In the genomic region with DNA sequence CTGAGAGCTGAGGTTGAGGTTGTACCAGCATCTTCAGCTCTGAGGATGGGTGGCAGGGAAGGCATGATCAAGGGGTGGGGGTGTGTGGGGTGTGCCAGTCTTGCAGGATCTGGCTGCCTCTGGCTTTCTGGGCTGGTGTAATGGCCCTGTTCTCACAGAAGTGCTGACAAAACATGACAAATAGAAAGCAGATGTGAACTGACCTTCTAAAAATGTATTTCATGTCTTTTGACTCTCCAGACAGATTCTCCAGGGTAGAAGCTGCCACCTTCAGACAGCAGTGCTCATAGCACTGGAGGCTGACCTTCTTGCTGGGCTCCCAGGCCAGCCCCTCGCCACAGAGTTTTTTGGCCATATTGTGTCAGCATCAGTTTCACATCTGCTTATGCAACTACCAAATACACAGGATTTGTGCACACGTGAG, we compare ENCODE assay signal across 18 mouse cellular contexts. TPM values are rescaled to one million over a fixed set of nuclear protein-coding genes. Genes with fewer than 3 reads are reported as not detected.
A peak's percentile ranks its signal among the peaks of the same experiment; 100 is the strongest.
DNase-seq lines count a peak whose midpoint lies in the region; ATAC-seq and TF ChIP-seq lines count a peak whose summit lies in the region.
"Had no signal": no experiment of that assay in that cellular context is flagged by ENCODE, and none has a peak within 500 bp of the region (broad histone marks: within the 10 kb centered on the region; RNA-seq: fewer than 3 reads in every experiment).

No protein-coding gene starts in this region.

- no peaks in the 10 kb centered on the region for H3K79me3 ChIP-seq in C2C12 (ENCODE audit: low read depth)

- peak; percentile 40; the same call in 1 of the 2 replicates for TF ChIP-seq CTCF in hindbrain, postnatal 0 days (IDR thresholded peaks at IDR 0.05; ENCODE audit: low read depth)
- peak; percentile 45 for TF ChIP-seq CTCF in C2C12 (IDR thresholded peaks at IDR 0.05; ENCODE audit: control insufficient read depth, insufficient read depth, insufficient read length)

- H3K36me3 ChIP-seq in hindbrain, postnatal 0 days (ENCODE audit: insufficient read depth, low read length), result no peaks in the 10 kb centered on the region
- no peaks in the 10 kb centered on the region for H3K36me3 ChIP-seq in hindbrain, embryonic 13.5 days
- H3K36me3 ChIP-seq in C2C12 (ENCODE audit: control insufficient read depth, insufficient read depth), result no peaks in the 10 kb centered on the region
- H3K36me3 ChIP-seq in intestine, embryonic 16.5 days (ENCODE audit: control insufficient read depth, insufficient read depth, low read length), result no peaks in the 10 kb centered on the region
- H3K36me3 ChIP-seq: forebrain, embryonic 15.5 days; liver, embryonic 15.5 days had no signal

- no peak overlapping the region for H3K9ac ChIP-seq in hindbrain, postnatal 0 days (replicated peaks; ENCODE audit: low read length)
- H3K9ac ChIP-seq in hindbrain, embryonic 13.5 days, result no peak overlapping the region
- H3K9ac ChIP-seq in intestine, embryonic 16.5 days (ENCODE audit: low read depth, low read length), result no peak overlapping the region
- H3K9ac ChIP-seq: forebrain, embryonic 15.5 days; liver, embryonic 15.5 days had no signal

- H3K4me2 ChIP-seq in hindbrain, postnatal 0 days (ENCODE audit: low read depth, low read length), result no peak overlapping the region
- no peak overlapping the region for H3K4me2 ChIP-seq in hindbrain, embryonic 13.5 days
- H3K4me2 ChIP-seq in intestine, embryonic 16.5 days (ENCODE audit: low read depth, low read length), result no peak overlapping the region
- H3K4me2 ChIP-seq: forebrain, embryonic 15.5 days; liver, embryonic 15.5 days had no signal

- H3K27ac ChIP-seq in hindbrain, postnatal 0 days, result no peak overlapping the region
- no peak overlapping the region for H3K27ac ChIP-seq in hindbrain, embryonic 13.5 days
- H3K27ac ChIP-seq in intestine, embryonic 16.5 days (ENCODE audit: low read length), result peak overlapping the region; percentile 68
- H3K27ac ChIP-seq: forebrain, embryonic 15.5 days; left cerebral cortex, adult 2 months; liver, embryonic 15.5 days had no signal

- no peak for DNase-seq in hindbrain, postnatal 0 days (ENCODE audit: low spot score)
- DNase-seq in embryo, embryonic 10.5 days (ENCODE audit: low spot score), result peak; percentile 73
- no peak for DNase-seq in right cerebral cortex, postnatal 25 days
- no peak for DNase-seq in gastrocnemius, postnatal 10 days
- no peak for DNase-seq in cerebellum, postnatal 4 days (ENCODE audit: low spot score in 2 of 2)
- DNase-seq: adrenal gland, postnatal 10 days; cerebellum, adult 8-10 months; kidney, postnatal 14 days had no signal

- H3K27me3 ChIP-seq in hindbrain, postnatal 0 days (ENCODE audit: insufficient read depth, low read length), result no peaks in the 10 kb centered on the region
- no peaks in the 10 kb centered on the region for H3K27me3 ChIP-seq in hindbrain, embryonic 13.5 days
- H3K27me3 ChIP-seq in C2C12 (ENCODE audit: control insufficient read depth, insufficient read depth, insufficient read length), result no peaks in the 10 kb centered on the region
- no peaks in the 10 kb centered on the region for H3K27me3 ChIP-seq in intestine, embryonic 16.5 days (replicated peaks; ENCODE audit: control insufficient read depth, insufficient read depth, low read length)
- H3K27me3 ChIP-seq: forebrain, embryonic 15.5 days; liver, embryonic 15.5 days had no signal

- no peak for ATAC-seq in hindbrain, postnatal 0 days
- no peak for ATAC-seq in hindbrain, embryonic 13.5 days (ENCODE audit: low FRiP score)
- ATAC-seq in intestine, embryonic 16.5 days, result peak; percentile 22
- ATAC-seq: forebrain, embryonic 15.5 days had no signal

- H3K79me2 ChIP-seq in C2C12 (ENCODE audit: control insufficient read depth, insufficient read depth), result no peaks in the 10 kb centered on the region

- no peaks in the 10 kb centered on the region for H3K4me1 ChIP-seq in hindbrain, postnatal 0 days (ENCODE audit: insufficient read depth, low read length)
- 0 out of 2 replicates have a peak, but pooled peaks cover 3% of the 10 kb centered on the region for H3K4me1 ChIP-seq in hindbrain, embryonic 13.5 days (replicated peaks)
- H3K4me1 ChIP-seq in intestine, embryonic 16.5 days (ENCODE audit: control insufficient read depth, insufficient read depth, low read length), result peaks cover 11% of the 10 kb centered on the region
- H3K4me1 ChIP-seq: forebrain, embryonic 15.5 days; liver, embryonic 15.5 days had no signal

- H3K9me3 ChIP-seq in hindbrain, postnatal 0 days (ENCODE audit: low read length), result no peaks in the 10 kb centered on the region
- no peaks in the 10 kb centered on the region for H3K9me3 ChIP-seq in hindbrain, embryonic 13.5 days
- no peaks in the 10 kb centered on the region for H3K9me3 ChIP-seq in intestine, embryonic 16.5 days (ENCODE audit: control insufficient read depth, low read length)
- H3K9me3 ChIP-seq: forebrain, embryonic 15.5 days; liver, embryonic 15.5 days had no signal

- no peak overlapping the region for H3K4me3 ChIP-seq in hindbrain, postnatal 0 days (ENCODE audit: low read length)
- no peak overlapping the region for H3K4me3 ChIP-seq in hindbrain, embryonic 13.5 days
- H3K4me3 ChIP-seq in C2C12 (ENCODE audit: insufficient read depth, poor library complexity, severe bottlenecking), result no peak overlapping the region
- no peak overlapping the region for H3K4me3 ChIP-seq in intestine, embryonic 16.5 days (ENCODE audit: low read length)
- H3K4me3 ChIP-seq: forebrain, embryonic 15.5 days; left cerebral cortex, adult 2 months; liver, embryonic 15.5 days had no signal

- H3ac ChIP-seq in C2C12 (ENCODE audit: control insufficient read depth, insufficient read length, low read depth), result no peak overlapping the region

- 77% methylated on average over 2 of the region's 2 CpGs for WGBS in hindbrain, postnatal 0 days
- WGBS in hindbrain, embryonic 13.5 days, result 86% methylated on average over 2 of the region's 2 CpGs
- WGBS in intestine, embryonic 16.5 days, result 74% methylated on average over 2 of the region's 2 CpGs

TF ChIP-seq in C2C12, 6 proteins besides CTCF, POLR2A, EP300 and RAD21:
- TF ChIP-seq USF1 (IDR thresholded peaks at IDR 0.05; ENCODE audit: low read depth) (no peak), MAX (IDR thresholded peaks at IDR 0.05) (no peak), MYOG (IDR thresholded peaks at IDR 0.05; ENCODE audit: control insufficient read depth, extremely low read depth, insufficient read length) (no peak), MYOD1 (IDR thresholded peaks at IDR 0.05; ENCODE audit: control insufficient read depth, insufficient read length, low read depth) (no peak), CEBPB (IDR thresholded peaks at IDR 0.05; ENCODE audit: low read depth) (no peak), FOSL1 (IDR thresholded peaks at IDR 0.05; ENCODE audit: insufficient read depth, low read length, poor library complexity, severe bottlenecking) (no peak)

RNA-seq across cellular contexts. Expression of gene Yeats4, which starts 20.7 kb away (rescaled TPM):
- 41.4 and 47.2 TPM in 2 replicates for total RNA-seq in hindbrain, postnatal 0 days (2014; rRNA removed)
- 83.4 and 85.4 TPM in 2 replicates for polyA plus RNA-seq in hindbrain, postnatal 0 days (2015; fragmentation: Nextera tagmentation; extraction: Ambion mirVana)
- 126 and 127 TPM in 2 replicates for polyA plus RNA-seq in hindbrain, embryonic 13.5 days (2015; fragmentation: Nextera tagmentation; extraction: Ambion mirVana)
- 40.8 TPM for polyA plus RNA-seq in C2C12 (2012; fragmentation: generic; extraction: Trizol)
- polyA plus RNA-seq in intestine, embryonic 16.5 days (2015; fragmentation: Nextera tagmentation; extraction: Ambion mirVana), result 52.2 and 54.8 TPM in 2 replicates
- total RNA-seq in gastrocnemius, postnatal 10 days (2021), result 10 to 100 TPM; 24.5 to 25.2 TPM

RNA-seq across cellular contexts. Expression of gene 9530003J23Rik, which starts 34.9 kb away (rescaled TPM):
- total RNA-seq in hindbrain, postnatal 0 days (2014; rRNA removed), result not detected in 2 replicates
- polyA plus RNA-seq in hindbrain, postnatal 0 days (2015; fragmentation: Nextera tagmentation; extraction: Ambion mirVana), result not detected in 2 replicates
- 0.16 TPM in 1 of 2 replicates, not detected in the other for polyA plus RNA-seq in hindbrain, embryonic 13.5 days (2015; fragmentation: Nextera tagmentation; extraction: Ambion mirVana)
- polyA plus RNA-seq in C2C12 (2012; fragmentation: generic; extraction: Trizol), result 0.07 TPM
- not detected in 2 replicates for polyA plus RNA-seq in intestine, embryonic 16.5 days (2015; fragmentation: Nextera tagmentation; extraction: Ambion mirVana)
- total RNA-seq in gastrocnemius, postnatal 10 days (2021), result not detected
- total RNA-seq: adrenal gland, postnatal 10 days; heart, postnatal 14 days; left cerebral cortex, adult 2 months; MEL had no signal
- polyA plus RNA-seq: forebrain, embryonic 15.5 days; liver, embryonic 15.5 days; spleen, adult 2 months; thymus, postnatal 0 days had no signal

RNA-seq across cellular contexts. Expression of gene Frs2, which starts 55.2 kb away (rescaled TPM):
- total RNA-seq in hindbrain, postnatal 0 days (2014; rRNA removed), result 18.9 and 19.3 TPM in 2 replicates
- 19.1 and 19.4 TPM in 2 replicates for polyA plus RNA-seq in hindbrain, postnatal 0 days (2015; fragmentation: Nextera tagmentation; extraction: Ambion mirVana)
- polyA plus RNA-seq in hindbrain, embryonic 13.5 days (2015; fragmentation: Nextera tagmentation; extraction: Ambion mirVana), result 18.6 and 20.5 TPM in 2 replicates
- polyA plus RNA-seq in C2C12 (2012; fragmentation: generic; extraction: Trizol), result 11.0 TPM
- polyA plus RNA-seq in intestine, embryonic 16.5 days (2015; fragmentation: Nextera tagmentation; extraction: Ambion mirVana), result 13.9 and 15.6 TPM in 2 replicates
- total RNA-seq in gastrocnemius, postnatal 10 days (2021), result 10 to 100 TPM; 11.3 to 15.0 TPM
